Mouse (Mus musculus): Measurements from ENCODE around the gene Zbtb40. TPM values are rescaled to one million over a fixed set of nuclear protein-coding genes. Genes with fewer than 3 reads are reported as not detected.
A peak's percentile ranks its signal among the peaks of the same experiment; 100 is the strongest.

Gene Zbtb40
- polyA plus RNA-seq, 1 experiment from 2014 or later, result 6.7 TPM

GRCm38 (mm10) chr4:137027051-137027450 lies 21.6 kb downstream of the Zbtb40 start:
- Histone ChIP-seq H3K9me3 (ENCODE audit: control insufficient read depth, low read length) (no peaks in the 10 kb centered on the region), H3K4me1 (replicated peaks; ENCODE audit: control insufficient read depth, insufficient read depth, low read length) (no peaks in the 10 kb centered on the region), H3K4me3 (ENCODE audit: low read depth, low read length) (no peak overlapping the region), H3K27ac (ENCODE audit: low read depth, low read length) (no peak overlapping the region), H3K27me3 (ENCODE audit: control insufficient read depth, insufficient read depth, low read length) (no peaks in the 10 kb centered on the region), H3K4me2 (ENCODE audit: low read depth, low read length, severe bottlenecking) (no peak overlapping the region), H3K9ac (ENCODE audit: low read length) (no peak overlapping the region), H3K36me3 (ENCODE audit: control insufficient read depth, insufficient read depth, low read length) (no peaks in the 10 kb centered on the region)
- no peak for ATAC-seq (replicated peaks; ENCODE audit: low FRiP score)
- WGBS, result 47% methylated on average over 5 of the region's 5 CpGs
- no peak for DNase-seq (ENCODE audit: low spot score)

DNA sequence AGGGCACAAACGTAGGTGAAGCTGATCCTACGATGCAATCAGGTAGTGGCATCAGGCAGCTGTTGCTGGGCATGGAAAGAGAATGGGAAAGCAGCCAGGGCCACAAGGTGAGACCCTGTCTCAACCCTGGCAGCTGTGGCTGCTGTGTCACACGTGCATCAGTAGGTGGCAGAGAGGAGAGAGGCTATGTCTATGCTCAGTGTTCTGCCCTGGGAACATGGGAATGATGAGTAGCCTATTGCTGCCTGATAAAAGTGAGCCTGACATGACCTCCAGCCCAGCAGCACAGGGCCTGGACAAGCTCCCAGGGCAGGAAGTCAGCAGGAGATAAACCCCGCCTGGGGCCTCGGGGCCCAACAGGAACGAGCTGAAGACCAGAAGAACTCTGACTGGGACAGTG lies 23.0 kb downstream of the Zbtb40 start:
- Histone ChIP-seq H3K27me3 (ENCODE audit: control insufficient read depth, insufficient read depth, low read length) (no peaks in the 10 kb centered on the region), H3K9ac (ENCODE audit: low read length) (no peak overlapping the region), H3K4me1 (replicated peaks; ENCODE audit: control insufficient read depth, insufficient read depth, low read length) (0 out of 2 replicates have a peak, but pooled peaks cover under 1% of the 10 kb centered on the region), H3K27ac (ENCODE audit: low read depth, low read length) (no peak overlapping the region), H3K9me3 (ENCODE audit: control insufficient read depth, low read length) (no peaks in the 10 kb centered on the region), H3K4me2 (ENCODE audit: low read depth, low read length, severe bottlenecking) (no peak overlapping the region), H3K4me3 (ENCODE audit: low read depth, low read length) (no peak overlapping the region), H3K36me3 (ENCODE audit: control insufficient read depth, insufficient read depth, low read length) (no peaks in the 10 kb centered on the region)
- ATAC-seq (replicated peaks; ENCODE audit: low FRiP score), result no peak
- DNase-seq (ENCODE audit: low spot score), result no peak
- 74% methylated on average over 6 of the region's 6 CpGs for WGBS

GRCm38 (mm10) chr4:137025133-137025532 lies 23.5 kb downstream of the Zbtb40 start:
- H3K4me2 ChIP-seq (ENCODE audit: low read depth, low read length, severe bottlenecking), result no peak overlapping the region
- no peaks in the 10 kb centered on the region for H3K27me3 ChIP-seq (ENCODE audit: control insufficient read depth, insufficient read depth, low read length)
- 85% methylated on average over 2 of the region's 2 CpGs for WGBS
- no peaks in the 10 kb centered on the region for H3K9me3 ChIP-seq (ENCODE audit: control insufficient read depth, low read length)
- H3K4me1 ChIP-seq (replicated peaks; ENCODE audit: control insufficient read depth, insufficient read depth, low read length), result 0 out of 2 replicates have a peak, but pooled peaks cover 2% of the 10 kb centered on the region
- ATAC-seq (replicated peaks; ENCODE audit: low FRiP score) (no peak), DNase-seq (ENCODE audit: low spot score) (no peak)
- H3K4me3 ChIP-seq (ENCODE audit: low read depth, low read length), result no peak overlapping the region
- no peak overlapping the region for H3K27ac ChIP-seq (ENCODE audit: low read depth, low read length)
- no peaks in the 10 kb centered on the region for H3K36me3 ChIP-seq (ENCODE audit: control insufficient read depth, insufficient read depth, low read length)
- no peak overlapping the region for H3K9ac ChIP-seq (ENCODE audit: low read length)

- ATAC-seq (replicated peaks; ENCODE audit: low FRiP score) (no peak), DNase-seq (ENCODE audit: low spot score) (no peak)
- H3K4me1 ChIP-seq (replicated peaks; ENCODE audit: control insufficient read depth, insufficient read depth, low read length), result 0 out of 2 replicates have a peak, but pooled peaks cover 2% of the 10 kb centered on the region
- no peak overlapping the region for H3K27ac ChIP-seq (ENCODE audit: low read depth, low read length)
- no peaks in the 10 kb centered on the region for H3K9me3 ChIP-seq (ENCODE audit: control insufficient read depth, low read length)
- no peak overlapping the region for H3K4me3 ChIP-seq (ENCODE audit: low read depth, low read length)
- H3K27me3 ChIP-seq (ENCODE audit: control insufficient read depth, insufficient read depth, low read length), result no peaks in the 10 kb centered on the region
- peaks cover 2% of the 10 kb centered on the region; the same call in 1 of the 2 replicates for H3K36me3 ChIP-seq (ENCODE audit: control insufficient read depth, insufficient read depth, low read length)
- 43% methylated on average over 3 of the region's 3 CpGs for WGBS
- no peak overlapping the region for H3K9ac ChIP-seq (ENCODE audit: low read length)
- H3K4me2 ChIP-seq (ENCODE audit: low read depth, low read length, severe bottlenecking), result no peak overlapping the region
Measured at GRCm38 (mm10) chr4:137020065-137020464, 28.5 kb downstream of the Zbtb40 start.

DNA sequence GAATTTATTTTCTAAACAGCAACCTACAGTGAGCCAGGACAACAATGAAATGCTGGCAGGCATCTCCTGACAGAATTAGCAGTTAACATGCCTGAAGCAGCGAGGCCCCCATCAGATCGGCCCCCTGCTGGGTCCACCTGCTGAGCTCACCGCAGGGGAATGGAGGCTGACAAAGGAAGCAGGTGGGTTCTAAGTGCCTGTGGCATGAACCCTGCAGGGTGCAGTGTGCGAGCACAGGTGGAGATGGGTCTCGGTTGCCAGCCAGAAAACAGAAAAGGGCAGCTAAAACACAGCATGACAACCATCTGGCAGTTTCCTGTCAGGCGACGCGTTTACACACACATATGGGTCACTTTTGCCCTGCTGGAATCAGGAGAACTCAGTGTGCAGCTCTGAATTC lies 32.7 kb downstream of the Zbtb40 start:
- Histone ChIP-seq H3K27ac (ENCODE audit: low read depth, low read length) (no peak overlapping the region), H3K4me3 (ENCODE audit: low read depth, low read length) (no peak overlapping the region), H3K9me3 (ENCODE audit: control insufficient read depth, low read length) (no peaks in the 10 kb centered on the region), H3K4me1 (replicated peaks; ENCODE audit: control insufficient read depth, insufficient read depth, low read length) (0 out of 2 replicates have a peak, but pooled peaks cover 2% of the 10 kb centered on the region), H3K36me3 (ENCODE audit: control insufficient read depth, insufficient read depth, low read length) (peaks cover 2% of the 10 kb centered on the region; the same call in 1 of the 2 replicates), H3K9ac (ENCODE audit: low read length) (no peak overlapping the region), H3K27me3 (ENCODE audit: control insufficient read depth, insufficient read depth, low read length) (no peaks in the 10 kb centered on the region), H3K4me2 (ENCODE audit: low read depth, low read length, severe bottlenecking) (no peak overlapping the region)
- WGBS, result 33% methylated on average over 8 of the region's 8 CpGs
- DNase-seq (ENCODE audit: low spot score) (peak; percentile 55), ATAC-seq (replicated peaks; ENCODE audit: low FRiP score) (no peak)

- 76% methylated on average over 6 of the region's 6 CpGs for WGBS
- H3K27me3 ChIP-seq (ENCODE audit: control insufficient read depth, insufficient read depth, low read length), result no peaks in the 10 kb centered on the region
- DNase-seq (ENCODE audit: low spot score), result no peak
- H3K9ac ChIP-seq (ENCODE audit: low read length), result no peak overlapping the region
- H3K36me3 ChIP-seq (ENCODE audit: control insufficient read depth, insufficient read depth, low read length), result peaks cover 2% of the 10 kb centered on the region; the same call in 1 of the 2 replicates
- no peak overlapping the region for H3K4me3 ChIP-seq (ENCODE audit: low read depth, low read length)
- ATAC-seq (replicated peaks; ENCODE audit: low FRiP score), result no peak
- no peaks in the 10 kb centered on the region for H3K9me3 ChIP-seq (ENCODE audit: control insufficient read depth, low read length)
- H3K4me1 ChIP-seq (replicated peaks; ENCODE audit: control insufficient read depth, insufficient read depth, low read length), result 0 out of 2 replicates have a peak, but pooled peaks cover under 1% of the 10 kb centered on the region
- no peak overlapping the region for H3K4me2 ChIP-seq (ENCODE audit: low read depth, low read length, severe bottlenecking)
- no peak overlapping the region for H3K27ac ChIP-seq (ENCODE audit: low read depth, low read length)
Measured at GRCm38 (mm10) chr4:137015476-137015856, 33.1 kb downstream of the Zbtb40 start.

DNA sequence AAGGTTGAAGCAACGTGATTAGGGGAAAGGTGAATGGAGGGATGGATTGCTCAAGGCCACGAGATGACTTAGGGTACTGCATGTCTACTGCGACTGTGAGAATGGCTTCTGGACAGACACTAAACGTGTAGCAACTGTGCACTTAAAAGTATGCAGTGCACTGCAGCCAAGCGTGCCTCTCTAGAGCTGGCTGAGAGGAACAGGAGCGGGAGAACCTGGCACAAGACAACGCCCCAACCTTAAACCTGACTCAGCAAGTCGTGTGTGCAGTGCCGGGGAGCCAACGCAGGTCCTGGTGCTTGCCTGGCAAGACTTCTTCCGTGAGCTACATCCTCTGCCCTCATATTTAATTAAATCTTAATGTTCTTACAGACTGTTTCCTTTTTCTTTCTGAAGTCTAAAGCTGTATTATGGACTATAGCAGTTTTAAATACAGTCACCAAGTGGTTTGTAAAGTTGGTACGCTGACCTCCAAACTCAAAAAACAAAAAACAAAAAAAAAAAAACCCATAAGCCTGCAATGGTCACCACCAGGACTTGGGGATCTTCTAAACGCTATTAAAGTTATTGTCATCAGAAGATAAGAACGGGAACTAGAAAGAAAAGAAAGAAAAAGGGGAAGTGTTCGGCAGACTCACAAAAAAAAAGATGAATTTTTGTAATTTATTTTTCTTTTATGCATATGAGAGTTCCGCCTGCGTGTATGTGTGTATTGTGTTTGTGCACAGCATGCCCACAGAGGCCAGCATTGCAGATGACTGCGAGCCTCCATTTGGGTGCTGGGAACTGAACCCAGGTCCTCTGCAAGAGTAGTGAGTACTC lies 33.7 kb downstream of the Zbtb40 start:
- H3K9ac ChIP-seq (ENCODE audit: low read length), result no peak overlapping the region
- 89% methylated on average over 18 of the region's 18 CpGs for WGBS
- no peak overlapping the region for H3K4me2 ChIP-seq (ENCODE audit: low read depth, low read length, severe bottlenecking)
- no peak for ATAC-seq (replicated peaks; ENCODE audit: low FRiP score)
- H3K27me3 ChIP-seq (ENCODE audit: control insufficient read depth, insufficient read depth, low read length), result no peaks in the 10 kb centered on the region
- no peaks in the 10 kb centered on the region for H3K9me3 ChIP-seq (ENCODE audit: control insufficient read depth, low read length)
- no peak overlapping the region for H3K27ac ChIP-seq (ENCODE audit: low read depth, low read length)
- no peaks in the 10 kb centered on the region for H3K4me1 ChIP-seq (replicated peaks; ENCODE audit: control insufficient read depth, insufficient read depth, low read length)
- no peak for DNase-seq (ENCODE audit: low spot score)
- H3K36me3 ChIP-seq (ENCODE audit: control insufficient read depth, insufficient read depth, low read length), result peaks cover 2% of the 10 kb centered on the region; the same call in 1 of the 2 replicates
- H3K4me3 ChIP-seq (ENCODE audit: low read depth, low read length), result no peak overlapping the region

GRCm38 (mm10) chr4:137014124-137014523 lies 34.5 kb downstream of the Zbtb40 start:
- WGBS, result 89% methylated on average over 8 of the region's 8 CpGs
- Histone ChIP-seq H3K4me3 (ENCODE audit: low read depth, low read length) (no peak overlapping the region), H3K9me3 (ENCODE audit: control insufficient read depth, low read length) (no peaks in the 10 kb centered on the region), H3K4me2 (ENCODE audit: low read depth, low read length, severe bottlenecking) (no peak overlapping the region), H3K27ac (ENCODE audit: low read depth, low read length) (no peak overlapping the region), H3K9ac (ENCODE audit: low read length) (no peak overlapping the region), H3K4me1 (replicated peaks; ENCODE audit: control insufficient read depth, insufficient read depth, low read length) (no peaks in the 10 kb centered on the region), H3K36me3 (ENCODE audit: control insufficient read depth, insufficient read depth, low read length) (peaks cover 2% of the 10 kb centered on the region; the same call in 1 of the 2 replicates), H3K27me3 (ENCODE audit: control insufficient read depth, insufficient read depth, low read length) (no peaks in the 10 kb centered on the region)
- ATAC-seq (replicated peaks; ENCODE audit: low FRiP score) (no peak), DNase-seq (ENCODE audit: low spot score) (no peak)

DNA sequence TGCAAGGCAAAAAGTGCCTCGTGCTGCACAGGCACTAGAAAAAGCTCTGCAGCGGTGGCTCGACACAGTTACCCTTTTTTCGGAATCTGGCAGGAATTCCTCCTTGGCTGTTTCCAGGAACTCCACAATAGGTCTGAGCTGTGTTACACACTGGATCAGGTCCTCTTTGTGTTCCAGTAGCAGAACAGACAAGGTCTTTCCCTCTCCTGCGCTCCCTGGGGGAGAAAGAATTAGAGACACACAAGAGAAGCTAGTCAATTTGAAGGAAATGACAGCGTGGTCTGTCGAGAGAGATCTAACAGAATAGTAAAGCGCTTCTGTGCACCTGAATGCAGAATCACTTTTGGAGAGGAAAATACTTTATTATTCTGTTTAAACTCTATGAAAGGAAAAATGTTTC lies 41.6 kb downstream of the Zbtb40 start:
- H3K27me3 ChIP-seq (ENCODE audit: control insufficient read depth, insufficient read depth, low read length), result no peaks in the 10 kb centered on the region
- H3K4me1 ChIP-seq (replicated peaks; ENCODE audit: control insufficient read depth, insufficient read depth, low read length), result no peaks in the 10 kb centered on the region
- no peaks in the 10 kb centered on the region for H3K36me3 ChIP-seq (ENCODE audit: control insufficient read depth, insufficient read depth, low read length)
- ATAC-seq (replicated peaks; ENCODE audit: low FRiP score) (no peak), DNase-seq (ENCODE audit: low spot score) (no peak)
- H3K9ac ChIP-seq (ENCODE audit: low read length), result no peak overlapping the region
- no peak overlapping the region for H3K27ac ChIP-seq (ENCODE audit: low read depth, low read length)
- 82% methylated on average over 8 of the region's 8 CpGs for WGBS
- no peak overlapping the region for H3K4me3 ChIP-seq (ENCODE audit: low read depth, low read length)
- no peaks in the 10 kb centered on the region for H3K9me3 ChIP-seq (ENCODE audit: control insufficient read depth, low read length)
- no peak overlapping the region for H3K4me2 ChIP-seq (ENCODE audit: low read depth, low read length, severe bottlenecking)
